Mouse (Mus musculus): ENCODE results near the gene Gripap1. TPM values are rescaled to one million over a fixed set of nuclear protein-coding genes. Genes with fewer than 3 reads are reported as not detected.
A peak's percentile ranks its signal among the peaks of the same experiment; 100 is the strongest.
"Not testable (repeated sequence)": the region's sequence is repeated elsewhere in the genome, so short reads cannot be mapped to it uniquely, and the experiment has no call there.

Gene Gripap1
- polyA plus RNA-seq, 1 experiment from 2014 or later: 67.4 TPM

DNA sequence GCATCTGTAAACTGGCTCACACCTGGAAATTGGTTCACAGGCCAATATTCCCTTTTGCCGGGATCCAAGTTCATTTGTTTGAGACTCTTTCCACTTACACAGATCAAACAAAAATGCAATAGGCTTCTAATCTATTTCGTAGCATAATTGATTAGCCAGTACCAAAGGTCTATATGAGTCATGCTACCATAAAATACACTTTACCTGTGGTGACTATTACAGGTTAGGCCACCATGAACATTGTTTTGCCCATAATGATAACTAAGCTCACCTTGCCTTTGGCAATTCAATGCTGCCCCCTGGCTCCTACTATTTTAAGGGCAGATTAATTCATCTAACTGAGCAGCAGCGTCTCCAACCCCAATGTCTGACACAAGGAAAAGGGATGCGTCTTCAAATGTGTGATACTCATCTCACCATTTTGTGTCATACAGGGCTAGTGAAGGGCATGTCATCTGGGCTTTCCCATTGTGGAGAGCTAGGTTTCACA is 6.9 kb upstream of the Gripap1 start:
- H3K9me3 ChIP-seq (replicated peaks): no peaks in the 10 kb centered on the region
- 85% methylated on average over 4 of the region's 4 CpGs for WGBS
- no peak overlapping the region for H3K9ac ChIP-seq (replicated peaks)
- no peak overlapping the region for H3K4me2 ChIP-seq
- H3K27ac ChIP-seq (replicated peaks): no peak overlapping the region
- no peak overlapping the region for H3K4me3 ChIP-seq (replicated peaks)
- no peaks in the 10 kb centered on the region for H3K27me3 ChIP-seq (replicated peaks)
- H3K4me1 ChIP-seq: no peaks in the 10 kb centered on the region
- no peaks in the 10 kb centered on the region for H3K36me3 ChIP-seq
- ATAC-seq (ENCODE audit: low FRiP score): no peak

- ATAC-seq (ENCODE audit: low FRiP score): peak; percentile 40
- peak overlapping the region; percentile 71 for H3K27ac ChIP-seq (replicated peaks)
- 24% methylated on average over 5 of the region's 5 CpGs for WGBS
Measured at GRCm38 (mm10) chrX:7790309-7790708, 744 bp downstream of the Gripap1 start.

GRCm38 (mm10) chrX:7793361-7793760 is 3.8 kb downstream of the Gripap1 start:
- H3K36me3 ChIP-seq: peaks cover 3% of the 10 kb centered on the region; the same call in 1 of the 2 replicates
- no peak overlapping the region for H3K4me3 ChIP-seq (replicated peaks)
- no peaks in the 10 kb centered on the region for H3K27me3 ChIP-seq (replicated peaks)
- no peak for ATAC-seq (ENCODE audit: low FRiP score)
- no peaks in the 10 kb centered on the region for H3K9me3 ChIP-seq (replicated peaks)
- H3K4me2 ChIP-seq: no peak overlapping the region
- H3K4me1 ChIP-seq: peaks cover 10% of the 10 kb centered on the region
- 55% methylated on average over 3 of the region's 3 CpGs for WGBS
- H3K9ac ChIP-seq (replicated peaks): no peak overlapping the region
- H3K27ac ChIP-seq (replicated peaks): no peak overlapping the region

More at GRCm38 (mm10) chrX:7790309-7790708, 744 bp downstream of the Gripap1 start:
- Histone ChIP-seq H3K4me1 (peaks cover 10% of the 10 kb centered on the region), H3K36me3 (no peaks in the 10 kb centered on the region; the same call in 1 of the 2 replicates), H3K27me3 (replicated peaks) (no peaks in the 10 kb centered on the region), H3K9me3 (replicated peaks) (no peaks in the 10 kb centered on the region), H3K4me3 (replicated peaks) (peak overlapping the region; percentile 54), H3K4me2 (peak overlapping the region; percentile 58), H3K9ac (replicated peaks) (peak overlapping the region; percentile 56)

DNA sequence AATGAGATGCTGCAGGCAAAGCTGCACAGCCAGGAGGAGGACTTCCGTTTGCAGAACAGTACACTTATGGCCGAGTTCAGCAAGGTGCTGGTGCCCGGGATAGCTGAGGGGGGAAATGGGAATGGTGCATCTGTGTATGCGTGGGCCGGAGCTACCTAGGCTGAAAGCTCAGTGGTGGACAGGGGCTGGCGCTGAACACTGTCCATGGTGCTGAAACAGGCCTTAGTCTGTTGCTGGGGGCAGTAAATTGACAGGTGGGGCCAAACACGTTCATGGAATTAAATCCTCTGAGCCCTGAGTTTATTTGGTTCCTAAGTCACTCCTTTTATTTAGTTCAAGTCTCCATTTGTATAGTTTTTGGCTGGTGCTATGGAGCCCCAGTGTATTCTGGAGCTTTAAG is 5.5 kb downstream of the Gripap1 start:
- Histone ChIP-seq H3K4me1 (peaks cover 10% of the 10 kb centered on the region), H3K36me3 (peaks cover 7% of the 10 kb centered on the region; the same call in 1 of the 2 replicates), H3K4me3 (replicated peaks) (no peak overlapping the region), H3K4me2 (no peak overlapping the region), H3K27ac (replicated peaks) (no peak overlapping the region), H3K27me3 (replicated peaks) (no peaks in the 10 kb centered on the region), H3K9ac (replicated peaks) (no peak overlapping the region), H3K9me3 (replicated peaks) (no peaks in the 10 kb centered on the region)
- ATAC-seq (ENCODE audit: low FRiP score): no peak
- 35% methylated on average over 7 of the region's 7 CpGs for WGBS

DNA sequence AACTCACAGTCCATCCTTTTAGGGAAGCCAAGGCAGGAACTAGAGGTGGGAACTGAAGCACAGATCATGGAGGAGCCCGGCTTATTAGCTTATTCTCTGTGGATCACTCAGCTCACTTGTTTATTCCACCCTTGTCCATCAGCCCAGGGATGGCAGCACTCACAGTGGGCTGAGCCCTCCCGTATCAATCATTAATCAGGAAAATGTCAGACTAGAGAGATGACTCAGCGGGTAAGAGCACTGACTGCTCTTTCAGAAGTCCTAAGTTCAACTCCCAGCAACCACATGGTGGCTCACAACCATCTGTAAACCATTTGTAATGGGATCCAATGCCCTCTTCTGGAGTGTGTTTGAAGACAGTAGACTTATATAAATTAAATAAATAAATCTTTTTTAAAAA is 7.8 kb downstream of the Gripap1 start:
- no peak overlapping the region for H3K4me2 ChIP-seq
- H3K9me3 ChIP-seq (replicated peaks): no peaks in the 10 kb centered on the region
- H3K27ac ChIP-seq (replicated peaks): no peak overlapping the region
- no peak overlapping the region for H3K4me3 ChIP-seq (replicated peaks)
- WGBS: 87% methylated on average over 3 of the region's 3 CpGs
- no peaks in the 10 kb centered on the region for H3K27me3 ChIP-seq (replicated peaks)
- no peak for ATAC-seq (ENCODE audit: low FRiP score)
- H3K36me3 ChIP-seq: peaks cover 14% of the 10 kb centered on the region; the same call in 1 of the 2 replicates
- H3K9ac ChIP-seq (replicated peaks): no peak overlapping the region
- H3K4me1 ChIP-seq: no peaks in the 10 kb centered on the region

DNA sequence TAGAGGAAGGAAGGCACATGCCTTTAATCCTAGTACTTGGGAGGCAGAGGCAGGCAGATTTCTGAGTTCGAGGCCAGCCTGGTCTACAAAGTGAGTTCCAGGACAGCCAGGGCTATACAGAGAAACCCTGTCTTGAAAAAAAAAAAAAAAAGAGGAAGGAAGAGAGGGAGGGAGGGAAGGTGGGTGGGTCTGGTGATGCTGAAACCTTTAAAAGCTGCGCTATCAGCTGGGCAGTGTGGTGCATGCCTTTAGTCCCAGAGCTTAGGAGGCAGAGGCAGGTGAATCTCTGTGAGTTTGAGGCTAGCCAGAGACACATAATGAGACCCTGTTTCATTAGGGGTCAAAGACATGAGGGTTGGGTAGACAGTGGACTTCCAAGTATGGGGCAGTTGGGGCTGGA is 12.6 kb downstream of the Gripap1 start:
- 79% methylated on average over 2 of the region's 2 CpGs for WGBS

GRCm38 (mm10) chrX:7815016-7815415 is 25.5 kb downstream of the Gripap1 start:
- 61% methylated on average over 8 of the region's 8 CpGs for WGBS
- not testable (repeated sequence) for H3K4me3 ChIP-seq (replicated peaks); ATAC-seq (ENCODE audit: low FRiP score); H3K9me3 ChIP-seq (replicated peaks); H3K27ac ChIP-seq (replicated peaks); H3K4me1 ChIP-seq; H3K4me2 ChIP-seq; H3K9ac ChIP-seq (replicated peaks); H3K27me3 ChIP-seq (replicated peaks)
- H3K36me3 ChIP-seq: peaks cover 30% of the 10 kb centered on the region; the same call in 1 of the 2 replicates

More for the DNA sequence above, 12.6 kb downstream of the Gripap1 start:
- not testable (repeated sequence) for H3K4me1 ChIP-seq; H3K9me3 ChIP-seq (replicated peaks); H3K4me2 ChIP-seq; H3K9ac ChIP-seq (replicated peaks); H3K4me3 ChIP-seq (replicated peaks); H3K27me3 ChIP-seq (replicated peaks); H3K27ac ChIP-seq (replicated peaks); ATAC-seq (ENCODE audit: low FRiP score)
- H3K36me3 ChIP-seq: peaks cover 36% of the 10 kb centered on the region

GRCm38 (mm10) chrX:7821865-7822779 is 32.6 kb downstream of the Gripap1 start, which contains the start of gene Kcnd1:
TSS of gene Kcnd1 (plus strand) at chrX:7822289.
- 0 out of 2 replicates have a peak, but pooled peaks cover 8% of the 10 kb centered on the region for H3K36me3 ChIP-seq
- H3K4me3 ChIP-seq (replicated peaks): peak within 1 kb of the TSS; percentile 46
- WGBS: 20% methylated on average over 19 of the region's 24 CpGs
- 0 out of 2 replicates have a peak within 1 kb of the TSS, but pooled peaks have one; percentile 5 for H3K27ac ChIP-seq (replicated peaks)
- no peaks in the 10 kb centered on the region for H3K9me3 ChIP-seq (replicated peaks)
- peaks cover 8% of the 10 kb centered on the region for H3K4me1 ChIP-seq
- peak; percentile 87 for ATAC-seq (ENCODE audit: low FRiP score)
- H3K9ac ChIP-seq (replicated peaks): peak within 1 kb of the TSS; percentile 38
- H3K27me3 ChIP-seq (replicated peaks): no peaks in the 10 kb centered on the region
- H3K4me2 ChIP-seq: peak within 1 kb of the TSS; percentile 62

DNA sequence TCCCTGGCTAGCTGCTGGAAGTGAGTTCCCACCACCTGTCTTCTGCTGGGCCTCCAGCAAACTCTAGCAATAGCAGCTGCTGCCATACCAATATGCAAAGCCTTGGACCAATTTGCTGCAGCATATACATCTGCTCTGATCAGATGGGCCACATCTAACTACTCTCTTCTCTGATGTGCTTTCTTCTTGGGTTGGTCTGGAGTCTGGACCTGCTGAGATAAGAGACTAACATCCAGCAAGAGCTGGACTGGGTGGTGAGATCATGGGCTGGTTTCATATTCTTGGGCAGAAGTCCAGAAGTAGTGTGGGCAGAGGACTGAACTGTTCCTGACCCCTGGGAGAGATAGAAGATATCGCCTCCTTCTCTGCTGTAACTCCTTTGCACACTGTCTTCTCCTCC is 47.6 kb downstream of the Gripap1 start:
- Histone ChIP-seq H3K27me3 (replicated peaks) (no peaks in the 10 kb centered on the region), H3K36me3 (no peaks in the 10 kb centered on the region), H3K4me1 (no peaks in the 10 kb centered on the region), H3K4me2 (no peak overlapping the region), H3K9ac (replicated peaks) (no peak overlapping the region), H3K9me3 (replicated peaks) (no peaks in the 10 kb centered on the region), H3K4me3 (replicated peaks) (no peak overlapping the region), H3K27ac (replicated peaks) (no peak overlapping the region)
- ATAC-seq (ENCODE audit: low FRiP score): no peak
- WGBS: 82% methylated on average over 1 of the region's 1 CpGs

DNA sequence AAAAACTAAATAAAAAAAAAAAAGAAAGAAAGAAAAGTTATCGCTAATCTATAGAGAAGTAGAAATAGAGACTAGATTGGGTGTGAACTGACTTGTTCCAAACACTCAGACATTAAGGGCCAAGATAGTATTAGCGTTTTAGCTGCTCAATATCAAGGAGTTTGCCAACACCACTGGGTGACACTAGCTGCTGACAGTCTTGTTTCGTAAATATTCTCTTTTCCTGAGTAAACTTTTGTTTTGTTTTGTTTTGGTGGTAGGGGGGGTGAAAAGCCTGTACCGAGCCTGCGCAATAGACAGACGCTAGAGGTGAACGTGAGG is 51.2 kb downstream of the Gripap1 start:
- Histone ChIP-seq H3K27me3 (replicated peaks) (no peaks in the 10 kb centered on the region), H3K27ac (replicated peaks) (peak overlapping the region; percentile 68; the same call in 1 of the 2 replicates), H3K4me3 (replicated peaks) (peak overlapping the region; percentile 65), H3K36me3 (no peaks in the 10 kb centered on the region), H3K9ac (replicated peaks) (no peak overlapping the region), H3K9me3 (replicated peaks) (no peaks in the 10 kb centered on the region), H3K4me1 (peaks cover 29% of the 10 kb centered on the region), H3K4me2 (peak overlapping the region; percentile 51)
- no peak for ATAC-seq (ENCODE audit: low FRiP score)
- 27% methylated on average over 7 of the region's 7 CpGs for WGBS

- Histone ChIP-seq H3K9me3 (replicated peaks) (no peaks in the 10 kb centered on the region), H3K4me3 (replicated peaks) (peak within 1 kb of the TSS; percentile 65), H3K9ac (replicated peaks) (peak within 1 kb of the TSS; percentile 72), H3K4me1 (peaks cover 29% of the 10 kb centered on the region), H3K27me3 (replicated peaks) (no peaks in the 10 kb centered on the region), H3K27ac (replicated peaks) (peak within 1 kb of the TSS; percentile 92), H3K36me3 (no peaks in the 10 kb centered on the region), H3K4me2 (peak within 1 kb of the TSS; percentile 66)
- WGBS: 18% methylated on average over 63 of the region's 74 CpGs
- ATAC-seq (ENCODE audit: low FRiP score): peak; percentile 98
Measured at GRCm38 (mm10) chrX:7841163-7842162, 51.9 kb downstream of the Gripap1 start, which contains the start of gene Otud5. TSS of gene Otud5 (plus strand) at chrX:7841364.

Measured in neural tube, embryonic 15.5 days (tissue).